Mouse (Mus musculus) lung, postnatal 0 days (tissue): ENCODE data around the gene Nfic.

ENCODE experiments used
- CTCF ChIP-seq: IDR thresholded peaks from 2 replicates; pipeline ENCODE4 v1.5.1; 2016; ENCODE audit warnings: antibody characterized with exemption, mild to moderate bottlenecking
- EP300 ChIP-seq: IDR thresholded peaks from 2 replicates; pipeline ENCODE4 v1.6.1; 2016; ENCODE audit warnings: antibody characterized with exemption, mild to moderate bottlenecking, control low read depth

DNA sequence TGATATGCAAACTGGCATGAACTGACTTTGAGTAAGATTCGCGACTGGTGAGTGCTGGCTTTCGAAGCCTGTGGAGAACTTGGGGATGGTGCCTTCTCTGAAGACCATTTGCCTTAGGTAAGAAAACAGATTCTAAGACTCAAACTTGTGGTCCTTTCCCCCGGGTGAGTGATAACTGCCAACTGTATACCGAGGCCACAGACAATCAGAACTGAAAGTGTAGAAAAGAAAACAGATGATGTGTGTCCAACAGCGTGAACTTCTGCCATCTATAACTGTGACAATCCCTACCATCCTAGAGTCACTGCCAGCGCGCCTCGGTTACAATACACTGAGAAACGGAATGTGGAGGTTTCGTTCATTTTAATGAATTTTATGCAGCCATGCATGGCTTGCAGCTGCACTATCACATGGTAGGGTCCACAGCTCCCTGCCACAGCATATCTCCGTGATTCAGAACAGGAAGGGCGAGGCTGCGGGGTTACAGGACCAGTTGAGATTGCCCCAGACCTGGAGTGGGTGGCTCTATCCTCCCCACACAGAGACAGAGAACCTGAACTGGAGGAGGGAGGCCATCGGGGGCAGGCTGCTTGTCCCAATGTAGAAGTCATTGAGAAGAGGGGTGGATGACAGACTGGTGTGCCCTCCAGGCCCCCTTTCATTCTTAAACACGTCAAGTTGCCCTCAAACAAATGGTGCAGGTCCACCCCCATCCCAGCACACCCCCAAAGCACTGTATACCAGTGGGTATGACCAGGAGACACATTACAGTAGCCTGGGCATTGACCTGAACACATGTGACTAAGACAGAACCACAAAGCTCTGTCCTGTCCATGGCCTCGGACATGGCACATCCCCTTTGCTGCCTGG, 42.2 kb upstream of the Nfic start:
- no peak for TF ChIP-seq CTCF
- TF ChIP-seq EP300: no peak
